Mouse (Mus musculus) cerebellum, adult 11-12 months (tissue): ENCODE results near the gene Aunip.

ENCODE experiments used
- DNase-seq: peaks from one replicate; pipeline ENCODE4 v3.0.0; 2022

Aunip gene

DNA sequence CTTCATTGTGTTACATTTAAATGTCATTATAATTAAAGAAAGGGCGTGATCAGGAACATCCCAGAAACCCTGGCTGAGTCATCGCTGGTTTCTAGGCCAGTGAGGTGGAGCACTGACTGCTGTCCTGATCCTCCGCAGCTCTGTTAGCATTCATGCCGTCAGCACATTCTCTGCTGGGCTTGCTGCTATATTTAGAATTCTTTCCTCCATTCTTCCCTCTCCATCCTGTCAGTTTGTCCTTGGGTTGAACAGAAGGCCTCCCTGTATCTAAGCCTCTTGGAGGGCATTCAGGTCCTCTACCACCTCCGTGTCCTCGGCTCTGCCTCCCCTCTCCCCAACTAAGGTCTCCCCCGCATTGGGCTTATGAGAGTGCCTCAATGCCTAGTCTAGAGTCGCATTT, 6.2 kb downstream of the Aunip start:
- DNase-seq = peak; percentile 33

DNA sequence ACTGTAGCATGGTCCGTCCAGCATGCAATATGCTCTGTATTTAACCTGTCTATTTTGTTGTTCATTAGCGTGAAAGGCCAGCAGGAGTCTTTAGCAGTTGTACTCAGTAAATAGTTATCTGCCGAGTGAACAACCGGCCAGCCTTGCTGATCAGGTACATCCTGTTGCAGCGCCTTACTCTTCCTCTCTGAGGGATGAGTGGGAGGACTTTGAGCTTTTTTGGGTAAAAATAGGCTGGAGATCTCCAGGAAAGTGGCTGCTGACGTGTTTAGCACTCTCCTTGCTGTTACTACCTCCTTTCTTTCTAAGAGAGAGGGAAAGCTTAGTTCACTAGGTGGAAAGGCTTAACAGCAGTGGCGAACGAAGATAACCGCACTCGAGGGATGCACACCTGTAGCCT, 6.9 kb downstream of the Aunip start:
- no peak for DNase-seq

DNA sequence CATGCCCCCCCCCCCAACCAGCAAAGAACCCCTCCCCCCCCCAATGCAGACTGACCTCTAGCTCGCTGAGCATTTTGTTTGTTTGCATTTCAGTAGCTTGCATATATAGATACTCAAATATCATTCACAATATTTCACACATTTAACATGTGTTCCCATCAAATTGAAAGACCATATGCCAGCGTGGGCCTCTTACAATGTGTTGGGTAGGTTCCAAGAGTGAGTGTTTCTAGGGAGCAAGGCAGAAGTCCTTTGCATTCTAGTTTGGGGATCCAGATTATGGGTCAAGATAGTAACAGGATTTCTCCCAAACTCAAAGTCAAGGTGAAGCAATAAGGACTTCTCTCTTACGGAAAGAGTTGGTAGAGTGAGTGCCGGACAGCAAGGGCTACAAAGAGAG, 7.7 kb downstream of the Aunip start:
- no peak for DNase-seq

DNA sequence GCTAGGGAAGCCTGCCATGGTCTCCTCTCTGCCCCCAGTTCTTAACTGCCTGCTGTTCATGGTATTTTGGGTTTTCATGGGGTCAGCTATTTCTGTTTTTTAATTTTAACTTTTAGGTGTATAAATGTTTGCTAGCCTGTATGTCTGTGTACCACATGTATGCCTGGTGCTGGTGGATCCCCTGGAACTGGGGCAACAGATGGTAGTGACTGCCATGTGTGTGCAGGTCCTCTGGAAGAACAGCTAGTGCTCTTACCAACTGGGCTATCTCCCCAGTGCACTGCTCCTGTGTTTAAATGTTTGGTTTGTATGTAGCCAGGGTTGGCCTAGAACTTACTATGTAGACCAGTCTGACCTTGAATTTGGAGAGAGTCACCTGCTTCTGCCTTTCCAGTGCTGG, 8.5 kb downstream of the Aunip start:
- DNase-seq = no peak

DNA sequence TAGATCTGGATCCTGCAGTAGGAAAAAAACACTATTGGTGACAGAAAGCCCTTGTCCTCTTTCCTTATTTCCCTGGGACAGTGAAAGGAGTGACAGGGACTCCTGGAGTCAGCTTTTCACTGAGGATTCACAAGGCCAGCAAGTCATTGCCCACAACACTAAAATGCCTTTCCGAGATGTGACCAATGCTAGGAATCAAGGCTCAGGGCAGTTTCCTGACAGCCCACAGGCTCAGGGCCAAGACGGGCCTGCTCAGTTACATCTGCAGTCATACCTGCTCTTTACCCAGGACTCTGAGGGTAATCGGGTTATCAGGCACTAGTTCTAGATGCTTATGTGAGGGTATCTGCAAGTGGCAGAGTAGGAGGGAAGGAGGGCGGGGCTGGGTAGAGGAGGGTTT, 12.6 kb downstream of the Aunip start:
- DNase-seq = no peak

DNA sequence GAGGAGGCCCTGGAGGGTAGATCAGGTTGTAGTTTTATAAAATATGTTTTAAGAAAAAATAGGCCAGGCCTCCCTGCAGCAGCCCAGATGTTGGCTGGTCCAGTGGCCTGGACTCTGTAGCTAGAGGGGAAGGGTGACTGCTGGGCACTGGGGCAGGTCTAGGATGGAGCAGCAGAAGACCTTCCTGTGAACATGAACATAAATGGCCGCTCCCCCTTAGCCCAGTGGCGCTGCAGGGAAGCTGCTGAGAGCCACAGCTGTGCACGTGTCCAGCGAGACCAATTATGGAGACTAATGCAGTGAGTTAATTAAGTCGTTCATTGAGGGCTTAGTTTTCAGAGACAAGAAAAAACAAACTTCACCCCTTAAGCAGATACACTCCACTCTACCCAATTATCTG, 15.0 kb downstream of the Aunip start:
- DNase-seq = no peak

DNA sequence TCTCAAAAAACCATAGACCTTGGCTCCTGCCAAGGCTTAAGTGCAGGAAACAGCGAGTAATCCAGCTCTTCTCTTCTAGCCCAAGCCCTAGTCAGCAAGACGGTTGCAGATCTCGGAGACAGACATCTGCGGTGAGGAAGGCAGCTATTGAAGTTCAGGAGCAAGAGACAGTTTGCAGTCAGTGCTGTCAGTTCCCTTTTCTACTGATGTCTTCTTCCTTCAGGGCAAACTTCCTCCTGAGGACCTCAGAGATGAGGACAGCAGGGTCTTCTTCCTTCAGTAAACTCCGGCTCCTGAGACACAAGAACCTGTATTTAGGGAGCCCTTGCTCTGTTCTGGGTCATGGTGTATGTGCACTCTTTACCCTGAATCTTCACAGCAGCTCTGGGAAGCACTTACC, 15.4 kb downstream of the Aunip start:
- no peak for DNase-seq

DNA sequence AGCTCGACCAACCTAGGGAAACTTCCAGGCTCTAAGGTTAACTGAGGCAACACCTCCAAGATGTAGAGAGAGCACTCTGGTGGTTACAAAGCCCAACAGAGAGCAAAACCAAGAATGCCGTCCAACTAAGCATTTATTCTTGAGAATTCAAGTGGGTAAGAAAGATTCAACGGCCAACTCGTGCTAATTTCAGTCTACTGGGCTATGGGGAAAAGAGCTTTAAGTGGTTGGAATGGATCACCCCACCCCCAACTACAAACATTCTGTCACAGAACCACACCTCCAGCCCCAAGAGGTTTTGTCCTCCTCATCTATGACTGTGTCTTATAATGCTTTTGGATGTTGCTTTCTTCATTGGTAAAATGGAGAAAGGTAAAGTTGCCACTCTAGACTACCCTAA, 22.1 kb downstream of the Aunip start:
- DNase-seq = no peak

DNA sequence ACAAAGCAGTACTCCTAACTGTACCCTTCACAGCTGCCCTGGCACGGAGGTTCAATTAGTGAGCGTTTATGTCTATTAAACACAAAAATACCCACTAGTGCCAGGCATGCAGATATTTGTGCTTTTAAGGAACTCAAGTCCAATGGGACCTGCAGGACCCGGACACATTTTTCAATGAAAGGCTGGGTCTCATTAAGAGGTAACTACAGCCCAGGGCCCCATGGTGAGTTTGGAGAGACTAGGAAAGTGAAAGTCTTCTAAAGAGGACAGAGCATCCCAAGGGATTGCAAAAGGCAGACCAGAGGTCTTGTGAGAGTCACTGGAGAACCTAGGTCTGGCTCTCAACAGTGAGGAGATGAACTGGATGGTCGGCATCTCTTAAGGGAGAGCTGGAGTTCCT, 22.6 kb downstream of the Aunip start:
- DNase-seq = no peak

DNA sequence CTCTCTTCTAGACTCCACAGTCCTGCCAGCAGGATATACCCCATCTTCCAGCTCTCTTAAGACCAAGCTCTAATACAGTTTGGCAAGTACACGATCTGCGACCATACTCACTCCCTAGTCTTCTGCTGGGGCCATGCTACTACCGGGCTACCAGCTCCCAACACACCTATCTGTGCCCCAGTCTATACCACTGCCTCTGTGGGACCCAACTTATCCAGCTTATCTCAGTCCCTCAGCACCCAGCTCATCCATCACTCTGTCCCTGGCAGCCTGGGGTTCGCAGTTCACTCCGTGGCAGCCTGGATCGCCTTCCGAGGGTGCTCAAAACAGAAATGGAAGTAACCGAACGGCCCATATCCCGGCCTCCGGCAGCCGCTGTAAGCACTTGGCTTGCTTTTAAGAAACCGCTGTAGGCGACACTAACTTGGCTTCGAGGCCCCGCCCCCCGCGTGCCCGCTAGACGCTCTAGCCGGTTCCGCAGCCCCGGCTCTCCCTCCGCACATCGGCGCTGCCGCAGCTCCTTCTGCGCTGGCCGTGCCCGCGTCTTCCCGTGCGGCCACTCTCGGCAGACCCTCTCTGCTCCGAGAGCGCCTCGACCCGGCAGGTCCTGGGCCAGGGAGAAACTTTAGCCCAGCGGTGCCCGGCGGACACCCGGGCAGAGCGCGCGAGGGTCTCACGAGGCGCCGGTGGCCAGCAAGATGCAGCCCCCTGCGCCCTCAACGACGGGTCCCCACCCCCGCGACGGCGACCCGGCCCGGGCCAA, 23.5 kb downstream of the Aunip start:
- DNase-seq = peak; percentile 61

DNA sequence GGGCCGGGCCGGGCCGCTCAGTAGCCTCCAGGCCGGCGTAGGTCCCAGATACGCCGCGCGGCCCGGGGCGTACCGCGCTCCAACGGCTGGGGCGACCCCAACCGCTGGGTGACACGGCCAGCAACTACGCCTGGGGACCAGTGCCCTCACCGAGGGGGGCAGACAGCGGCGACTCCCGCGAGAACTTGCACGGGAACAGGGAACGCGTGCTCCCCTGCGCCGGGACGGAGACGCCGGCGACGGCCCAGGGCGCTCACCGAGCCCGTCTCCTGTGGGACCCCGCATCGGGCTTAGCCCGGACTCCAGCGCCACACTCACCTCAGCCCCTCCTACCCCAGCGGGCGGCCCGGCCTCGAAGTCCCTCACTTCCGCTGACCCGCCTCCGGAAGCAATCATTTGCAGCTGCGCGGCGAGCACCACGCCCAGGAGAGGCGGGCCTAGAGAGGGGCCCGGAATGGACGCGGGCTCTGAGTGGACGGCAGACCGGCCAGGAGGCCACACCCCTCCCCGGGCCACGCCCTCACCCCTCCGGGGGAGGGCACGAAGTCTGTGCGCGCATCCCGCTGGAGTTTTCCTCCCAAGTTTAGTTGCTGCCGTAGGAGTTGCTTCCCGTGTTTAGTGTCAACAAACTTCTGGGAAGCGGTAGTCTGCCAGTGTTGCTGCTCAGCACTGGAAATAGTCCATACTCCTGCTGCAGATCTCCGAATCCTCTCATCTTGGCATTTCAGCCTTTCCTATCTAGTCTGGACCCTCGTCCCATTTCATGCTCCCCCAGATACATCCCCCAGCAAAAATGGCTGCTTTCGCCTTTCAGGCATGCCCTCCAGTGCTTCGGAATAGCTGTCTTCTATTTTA, 24.4 kb downstream of the Aunip start, which contains the start of gene Mtfr1l:
Gene Mtfr1l, minus strand, starts transcription at position 456 of the 855 bp plus-strand sequence.
- peak; percentile 98 for DNase-seq

DNA sequence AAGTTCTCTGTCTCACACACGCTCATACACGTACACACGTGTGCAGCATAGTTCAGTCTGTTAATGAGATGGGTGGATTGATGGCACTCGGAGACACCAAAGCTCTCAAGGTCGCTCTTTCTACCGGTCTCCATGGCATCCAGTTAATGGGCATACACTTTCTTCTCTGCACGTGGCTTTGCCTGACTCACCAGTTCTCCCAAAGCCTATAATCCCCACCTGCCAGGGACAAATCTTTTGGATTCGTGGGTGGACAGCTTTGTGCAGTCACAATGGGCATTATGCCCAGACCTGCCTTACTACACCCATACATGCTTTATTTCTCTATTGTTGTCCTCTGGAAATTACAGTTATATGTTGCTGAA, 25.0 kb downstream of the Aunip start:
- DNase-seq = peak; percentile 54

DNA sequence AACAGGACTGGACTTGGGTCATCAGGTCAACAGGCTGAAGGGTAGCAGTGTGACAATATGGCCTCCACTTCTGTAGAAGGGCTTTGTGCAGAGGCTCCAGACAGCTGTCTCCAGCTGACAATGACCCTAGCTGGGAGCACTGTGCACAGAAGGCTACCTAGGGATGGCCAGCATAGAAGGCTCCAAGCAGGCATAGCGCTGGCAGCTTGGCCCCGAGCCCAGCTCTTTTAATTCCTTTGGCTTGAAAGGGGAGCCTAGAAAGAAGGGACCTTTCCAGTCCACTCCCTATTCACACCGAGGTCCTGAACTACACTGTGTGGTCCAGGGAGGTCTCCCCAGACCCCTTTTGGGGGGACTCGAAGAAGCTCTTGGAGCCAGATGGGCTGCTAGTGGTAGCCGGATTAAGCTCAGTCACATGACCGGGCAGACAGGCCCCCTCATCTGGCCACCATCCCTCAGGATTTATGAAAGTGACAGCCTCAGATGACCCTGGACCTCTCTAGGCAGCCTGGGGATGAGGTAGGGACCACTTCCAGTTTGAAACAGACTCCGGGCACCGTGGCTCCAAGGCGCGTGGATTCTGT, 28.3 kb downstream of the Aunip start:
- peak; percentile 50 for DNase-seq

DNA sequence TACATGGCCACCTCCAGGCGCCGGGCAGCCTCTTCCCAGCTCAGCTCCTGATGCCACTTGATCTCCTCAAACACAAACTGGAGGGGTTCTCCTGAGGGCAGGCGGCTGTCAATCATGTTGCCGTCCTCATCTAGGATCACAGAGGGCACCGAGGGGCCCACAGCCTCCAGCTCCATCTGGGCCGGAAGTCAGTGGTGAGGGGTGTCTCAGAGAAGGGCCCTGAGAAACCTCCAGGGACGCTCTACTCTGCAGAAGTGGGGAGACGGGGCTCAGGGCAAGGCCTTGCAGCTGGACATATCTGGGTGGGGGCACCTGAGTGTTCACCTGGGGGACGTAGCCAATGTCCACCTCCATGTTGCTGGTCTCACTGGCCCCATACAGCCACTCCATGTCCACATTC, 31.9 kb downstream of the Aunip start:
- peak; percentile 45 for DNase-seq

DNA sequence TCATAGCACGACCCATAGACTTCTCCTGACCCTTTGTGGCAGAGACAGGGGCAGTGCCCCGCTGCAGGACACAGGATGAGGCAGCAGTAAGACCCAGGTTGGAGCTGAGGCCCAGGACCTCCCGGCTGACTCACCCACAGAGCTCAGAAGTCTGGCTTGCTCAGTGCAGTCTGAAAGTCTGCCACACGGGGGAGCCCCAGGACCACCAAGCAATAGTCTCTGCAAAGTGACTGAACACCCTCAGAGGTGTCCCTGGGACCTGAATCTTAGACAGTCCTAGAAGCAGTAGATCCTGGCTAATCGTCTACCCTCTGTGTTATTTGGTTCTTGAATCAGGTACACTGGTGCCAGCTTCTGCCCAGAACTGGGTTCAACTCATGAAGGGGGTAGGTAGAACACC, 32.5 kb downstream of the Aunip start:
- peak; percentile 86 for DNase-seq

DNA sequence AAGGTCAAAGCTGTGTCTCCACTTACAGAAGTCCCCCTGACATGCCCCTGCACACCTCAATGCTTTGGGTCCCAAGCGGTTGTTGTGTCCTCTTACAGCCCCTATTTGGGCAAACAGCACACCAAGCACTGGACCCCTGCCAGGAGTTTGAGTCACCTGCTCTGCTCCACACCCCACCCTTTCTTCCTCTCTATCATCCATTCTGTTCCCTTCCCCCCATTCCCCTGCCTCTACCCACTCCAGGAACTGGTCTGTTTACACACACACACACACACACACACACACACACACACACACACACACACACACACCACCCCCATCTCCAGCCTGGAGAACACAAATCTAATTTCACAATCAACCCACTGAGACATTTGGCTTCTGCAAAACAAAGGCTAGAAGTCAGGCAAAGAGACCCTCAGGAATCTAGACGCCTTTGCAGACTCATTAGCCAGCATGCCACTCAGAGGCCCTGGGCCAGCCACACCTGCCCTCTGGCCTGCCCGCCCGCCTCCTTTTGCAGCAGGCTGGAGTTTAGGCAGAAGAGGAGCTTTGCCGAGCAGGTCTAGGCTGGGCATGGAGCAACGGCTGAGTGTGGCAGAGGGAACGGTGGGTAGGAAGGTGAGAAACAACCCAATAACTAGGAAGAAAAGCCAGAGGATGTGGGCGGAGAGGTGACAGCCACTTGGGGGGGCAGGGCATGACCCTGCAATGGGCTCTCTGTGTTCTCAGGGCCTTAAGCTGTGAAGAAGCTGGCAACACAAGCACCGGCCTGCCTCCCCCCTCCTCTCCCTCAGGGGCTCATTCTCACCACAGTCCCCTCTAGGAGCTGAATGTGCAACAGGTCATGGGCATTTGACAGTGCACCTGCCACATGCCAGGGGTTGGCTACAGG, 36.3 kb downstream of the Aunip start:
- peak; percentile 57 for DNase-seq

DNA sequence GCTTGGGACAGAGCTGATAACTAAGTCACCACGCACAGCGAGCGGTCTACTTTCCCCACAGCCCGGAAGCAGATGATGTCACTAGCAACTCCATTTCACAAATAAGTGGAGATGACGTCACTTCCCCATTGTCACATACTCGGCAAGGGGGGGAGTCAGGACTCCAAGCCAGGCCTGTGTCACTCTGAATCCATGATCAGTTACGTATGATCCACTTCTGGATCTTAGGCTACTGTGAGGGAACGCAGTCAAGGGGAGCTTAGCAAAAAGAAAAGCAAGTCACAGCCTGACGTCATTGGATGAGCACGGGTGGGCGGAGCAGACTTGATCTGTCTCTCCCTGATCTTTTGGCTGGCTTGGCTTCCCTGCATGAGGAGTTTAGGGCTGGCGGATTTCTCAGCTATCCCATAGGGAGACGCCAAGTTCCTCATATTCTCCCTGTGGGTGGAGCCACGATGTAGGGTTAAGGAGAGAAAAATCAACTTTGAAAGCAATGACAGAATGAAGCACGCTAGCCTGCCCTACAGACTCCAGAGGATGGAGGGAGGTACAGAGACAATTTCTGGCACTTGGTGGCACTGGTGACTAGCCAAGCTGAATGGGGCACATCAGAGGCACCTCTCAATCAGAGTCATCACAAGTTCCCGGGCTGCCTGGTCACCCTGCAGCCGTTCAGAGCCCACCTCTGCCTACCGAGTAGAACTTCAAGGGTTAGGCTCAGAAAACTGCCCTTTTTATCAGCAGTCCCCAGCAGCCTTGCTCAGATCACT, 37.6 kb downstream of the Aunip start:
- no peak for DNase-seq

DNA sequence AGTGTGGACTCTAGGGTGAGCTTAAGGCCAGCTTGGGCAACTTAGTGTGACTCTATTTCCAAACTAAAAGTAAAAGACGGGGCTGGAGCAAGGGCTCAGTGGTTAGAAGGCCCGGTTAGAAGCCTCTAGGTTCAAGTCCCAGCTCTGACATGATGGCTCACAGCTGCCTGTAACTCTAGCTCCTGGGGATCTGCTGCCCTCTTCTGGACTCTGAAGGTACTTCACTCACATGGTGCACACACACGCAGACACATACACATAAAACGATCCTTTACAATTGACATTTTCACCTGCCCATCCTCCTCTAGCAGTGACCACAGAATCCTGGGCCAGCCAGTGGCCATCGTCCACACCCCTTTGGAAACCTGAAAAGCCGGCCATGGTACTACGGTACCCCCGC, 39.1 kb downstream of the Aunip start:
- DNase-seq = no peak

DNA sequence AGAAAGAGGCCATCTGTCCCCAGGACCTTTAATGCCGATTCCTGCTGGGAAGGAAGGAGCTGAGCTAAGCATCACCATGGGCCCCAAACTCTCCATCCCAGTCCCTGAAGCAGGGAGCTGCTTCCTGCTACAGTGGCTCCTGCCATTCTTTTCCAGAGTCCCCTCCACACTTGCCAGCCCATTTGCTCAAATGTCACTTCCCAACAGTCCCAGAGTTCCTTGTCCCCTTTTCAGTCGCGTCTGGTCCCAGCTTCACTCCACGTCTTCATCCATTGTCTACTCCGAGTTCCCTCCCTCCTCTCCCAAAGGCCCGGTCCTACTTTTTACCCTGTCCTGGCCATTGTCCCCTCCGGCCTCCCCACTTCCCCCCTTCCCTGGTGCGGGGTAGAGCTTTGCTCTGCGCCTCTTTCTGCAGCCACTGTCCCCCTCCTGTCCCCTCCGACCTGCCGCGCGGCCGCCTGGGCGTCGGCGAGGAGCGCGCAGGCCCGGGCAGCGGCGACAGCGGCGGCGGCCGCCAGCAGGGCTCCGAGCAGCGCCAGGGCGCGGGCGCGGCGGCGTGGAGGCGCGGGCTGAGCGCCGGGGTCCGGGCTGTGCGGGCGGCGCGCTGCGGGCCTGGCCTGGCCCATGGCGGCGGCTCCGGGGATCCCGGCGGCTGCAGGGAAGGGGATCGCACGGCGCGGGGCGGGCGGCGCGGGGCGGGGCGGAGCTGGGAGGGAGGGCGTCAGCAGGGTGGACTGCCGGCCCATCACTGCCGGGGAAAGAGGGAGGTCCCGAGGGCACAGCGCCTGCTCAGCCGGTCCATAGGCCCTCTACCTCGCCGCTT, 40.9 kb downstream of the Aunip start, which contains the start of gene Selenon:
Gene Selenon, minus strand, starts transcription at position 673 of the 823 bp plus-strand sequence.
- DNase-seq = peak; percentile 70

DNA sequence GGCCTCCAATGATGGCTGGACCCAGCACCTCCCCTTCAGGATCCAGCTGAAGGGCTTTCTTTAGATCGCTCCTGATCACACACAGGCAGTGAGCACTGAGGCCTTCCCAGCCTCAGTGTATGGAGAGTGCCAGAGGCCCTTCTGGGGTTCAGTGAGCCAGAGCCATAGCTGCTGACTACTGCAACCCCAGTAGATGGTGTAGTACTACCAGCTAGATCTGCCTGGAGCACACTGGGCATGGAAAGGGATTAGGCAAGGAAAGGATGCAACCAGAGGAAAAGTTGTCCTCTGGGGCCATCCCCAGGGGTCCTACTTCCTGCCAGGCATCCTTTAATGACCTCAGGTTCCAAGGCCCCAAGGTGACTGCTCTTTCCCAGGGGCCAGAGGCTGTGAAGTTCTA, 42.8 kb downstream of the Aunip start:
- DNase-seq = no peak

DNA sequence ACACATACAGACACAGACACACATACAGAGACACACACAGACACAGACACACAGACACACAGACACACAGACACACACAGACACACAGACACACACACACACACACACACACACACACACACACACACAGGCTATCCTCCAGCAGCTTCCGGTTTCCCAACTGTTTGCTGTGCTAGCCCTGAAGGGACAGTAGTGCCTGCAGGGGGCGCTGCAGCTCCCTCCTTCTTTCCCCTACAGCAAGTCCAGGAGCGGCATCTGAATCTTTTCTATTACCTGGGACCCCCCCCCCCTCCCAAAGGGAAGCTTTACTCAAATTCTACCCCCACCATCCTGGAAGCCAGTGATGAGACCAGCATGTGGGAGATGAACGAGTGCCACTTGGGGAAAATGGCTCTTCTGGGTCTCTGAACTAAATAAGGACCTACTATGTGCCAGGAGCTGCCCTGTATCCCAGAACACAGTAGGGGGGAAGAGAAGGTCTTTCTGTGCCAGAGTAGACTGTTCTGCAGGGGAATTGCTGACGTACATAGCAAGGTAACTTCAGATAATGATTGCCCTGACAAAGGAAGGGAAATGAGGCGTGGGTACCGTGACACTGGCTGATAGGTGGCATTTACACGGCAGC, 45.3 kb downstream of the Aunip start:
- no peak for DNase-seq
